Mouse (Mus musculus) embryonic facial prominence, embryonic 14.5 days (tissue): Measurements from ENCODE around the gene Sh2d5. TPM values are rescaled to one million over a fixed set of nuclear protein-coding genes. Genes with fewer than 3 reads are reported as not detected.

Experiments used
- ATAC-seq: fragments of 200-750 bp; cut with Nextera tagmentation; 2 replicates; pipeline ENCODE4 v1.8.0; 2017; ENCODE audit warnings: low read depth, moderate number of reproducible peaks, moderate TSS enrichment
- DNase-seq: peaks from one replicate; pipeline ENCODE4 v3.0.0-alpha.2; 2015; ENCODE audit warnings: low spot score
- H3K27ac ChIP-seq: fragments of 300-500 bp; sonication (generic); replicated peaks from 2 replicates; pipeline ENCODE4 v1.5.1; 2014; ENCODE audit warnings: low read depth, mild to moderate bottlenecking, low read length, moderate library complexity
- H3K27me3 ChIP-seq: fragments of 300-500 bp; sonication (generic); replicated peaks from 2 replicates; pipeline ENCODE4 v1.6.1; 2014; ENCODE audit warnings: low read length; ENCODE audit not compliant: control insufficient read depth, insufficient read depth
- H3K36me3 ChIP-seq: fragments of 300-500 bp; sonication (generic); 2 replicates; pipeline ENCODE4 v1.6.1; 2014; ENCODE audit warnings: low read length, mixed read lengths; ENCODE audit not compliant: control insufficient read depth, insufficient read depth
- H3K4me1 ChIP-seq: fragments of 300-500 bp; sonication (generic); 2 replicates; pipeline ENCODE4 v1.6.1; 2014; ENCODE audit warnings: antibody characterized with exemption, low read length; ENCODE audit not compliant: control insufficient read depth, insufficient read depth
- H3K4me2 ChIP-seq: fragments of 300-500 bp; sonication (generic); 2 replicates; pipeline ENCODE4 v1.6.1; 2014; ENCODE audit warnings: low read depth, mild to moderate bottlenecking, low read length, moderate library complexity, mixed read lengths
- H3K4me3 ChIP-seq: fragments of 300-500 bp; sonication (generic); 2 replicates; pipeline ENCODE4 v1.5.1; 2014; ENCODE audit warnings: low read depth, mild to moderate bottlenecking, low read length
- H3K9ac ChIP-seq: fragments of 300-500 bp; sonication (generic); 2 replicates; pipeline ENCODE4 v1.6.1; 2014; ENCODE audit warnings: low read depth, mild to moderate bottlenecking, low read length, moderate library complexity, mixed read lengths
- H3K9me3 ChIP-seq: fragments of 300-500 bp; sonication (generic); 2 replicates; pipeline ENCODE4 v1.6.1; 2016; ENCODE audit warnings: low read length; ENCODE audit not compliant: control insufficient read depth
- WGBS: fragments of 180-500 bp; shearing (Covaris S2); extraction: QIAGEN DNeasy Blood & Tissue Kit; methylation state at CpG from one replicate; pipeline ENCODE4 v1.1.7; 2014; 5-methylcytosine and 5-hydroxymethylcytosine counted together
- polyA plus RNA-seq: library from polyadenylated mRNA; unstranded; fragments of >200 nt; fragmentation: Nextera tagmentation; extraction: Ambion mirVana; gene quantifications from 2 replicates; pipeline ENCODE4 v1.2.1, GENCODE M21; 2014

Sh2d5 gene
- polyA plus RNA-seq, 1 experiment from 2014 or later: 0.35 TPM

- 68% methylated on average over 6 of the region's 7 CpGs for WGBS
- ATAC-seq: no peak
- Histone ChIP-seq H3K36me3 (no peaks in the 10 kb centered on the region), H3K27ac (no peak overlapping the region), H3K4me1 (no peaks in the 10 kb centered on the region), H3K4me2 (no peak overlapping the region), H3K9me3 (no peaks in the 10 kb centered on the region), H3K4me3 (no peak overlapping the region), H3K9ac (no peak overlapping the region), H3K27me3 (no peaks in the 10 kb centered on the region)
- no peak for DNase-seq
These were observed 28.1 kb downstream of the Sh2d5 start for GRCm38 (mm10) chr4:138278346-138278745.

GRCm38 (mm10) chr4:138282834-138283233 is 32.6 kb downstream of the Sh2d5 start:
- no peak overlapping the region for H3K27ac ChIP-seq
- H3K4me2 ChIP-seq: no peak overlapping the region
- no peaks in the 10 kb centered on the region for H3K36me3 ChIP-seq
- DNase-seq (peak; percentile 83), ATAC-seq (peak; percentile 51)
- no peaks in the 10 kb centered on the region for H3K4me1 ChIP-seq
- H3K9me3 ChIP-seq: no peaks in the 10 kb centered on the region
- H3K4me3 ChIP-seq: no peak overlapping the region
- H3K9ac ChIP-seq: no peak overlapping the region
- H3K27me3 ChIP-seq: no peaks in the 10 kb centered on the region
- WGBS: 32% methylated on average over 4 of the region's 4 CpGs

GRCm38 (mm10) chr4:138286411-138286810 is 36.2 kb downstream of the Sh2d5 start:
- WGBS: 86% methylated on average over 12 of the region's 12 CpGs
- no peak for ATAC-seq
- H3K9ac ChIP-seq: no peak overlapping the region
- no peak for DNase-seq
- H3K4me1 ChIP-seq: no peaks in the 10 kb centered on the region
- H3K36me3 ChIP-seq: no peaks in the 10 kb centered on the region
- no peak overlapping the region for H3K4me2 ChIP-seq
- no peak overlapping the region for H3K4me3 ChIP-seq
- H3K27me3 ChIP-seq: no peaks in the 10 kb centered on the region
- H3K27ac ChIP-seq: no peak overlapping the region
- H3K9me3 ChIP-seq: no peaks in the 10 kb centered on the region

- no peaks in the 10 kb centered on the region for H3K36me3 ChIP-seq
- no peak overlapping the region for H3K4me2 ChIP-seq
- H3K4me1 ChIP-seq: no peaks in the 10 kb centered on the region
- no peaks in the 10 kb centered on the region for H3K9me3 ChIP-seq
- ATAC-seq (no peak), DNase-seq (no peak)
- WGBS: 82% methylated on average over 7 of the region's 7 CpGs
- H3K27me3 ChIP-seq: no peaks in the 10 kb centered on the region
- H3K4me3 ChIP-seq: no peak overlapping the region
- H3K27ac ChIP-seq: no peak overlapping the region
- H3K9ac ChIP-seq: no peak overlapping the region
These were observed 38.5 kb downstream of the Sh2d5 start for GRCm38 (mm10) chr4:138288691-138289090.

- no peak overlapping the region for H3K4me3 ChIP-seq
- H3K4me1 ChIP-seq: no peaks in the 10 kb centered on the region
- no peak for ATAC-seq
- DNase-seq: no peak
- H3K9ac ChIP-seq: no peak overlapping the region
- H3K27ac ChIP-seq: no peak overlapping the region
- 89% methylated on average over 13 of the region's 13 CpGs for WGBS
- no peaks in the 10 kb centered on the region for H3K36me3 ChIP-seq
- H3K4me2 ChIP-seq: no peak overlapping the region
- H3K9me3 ChIP-seq: no peaks in the 10 kb centered on the region
- no peaks in the 10 kb centered on the region for H3K27me3 ChIP-seq
These were observed 41.8 kb downstream of the Sh2d5 start for GRCm38 (mm10) chr4:138292028-138292427.

GRCm38 (mm10) chr4:138293261-138293948 is 43.2 kb downstream of the Sh2d5 start:
- peak; percentile 20 for DNase-seq
- Histone ChIP-seq H3K36me3 (no peaks in the 10 kb centered on the region), H3K4me1 (no peaks in the 10 kb centered on the region), H3K9me3 (no peaks in the 10 kb centered on the region), H3K4me2 (no peak overlapping the region), H3K4me3 (no peak overlapping the region), H3K27me3 (no peaks in the 10 kb centered on the region), H3K9ac (no peak overlapping the region), H3K27ac (no peak overlapping the region)
- ATAC-seq: peak; percentile 82; the same call in 1 of the 2 replicates
- 76% methylated on average over 18 of the region's 18 CpGs for WGBS

GRCm38 (mm10) chr4:138293949-138294550 is 43.8 kb downstream of the Sh2d5 start:
- ATAC-seq: no peak

GRCm38 (mm10) chr4:138301271-138301780 is 51.1 kb downstream of the Sh2d5 start:
- Histone ChIP-seq H3K4me3 (no peak overlapping the region), H3K27ac (no peak overlapping the region), H3K4me1 (peaks cover 8% of the 10 kb centered on the region), H3K36me3 (no peaks in the 10 kb centered on the region), H3K9ac (no peak overlapping the region), H3K27me3 (no peaks in the 10 kb centered on the region), H3K4me2 (no peak overlapping the region), H3K9me3 (no peaks in the 10 kb centered on the region)
- DNase-seq (no peak), ATAC-seq (no peak)
- WGBS: 82% methylated on average over 10 of the region's 10 CpGs

More at GRCm38 (mm10) chr4:138293949-138294550, 43.8 kb downstream of the Sh2d5 start:
- H3K4me1 ChIP-seq: no peaks in the 10 kb centered on the region
- no peak overlapping the region for H3K4me2 ChIP-seq
- H3K9me3 ChIP-seq: no peaks in the 10 kb centered on the region
- H3K27me3 ChIP-seq: no peaks in the 10 kb centered on the region
- WGBS: 84% methylated on average over 7 of the region's 14 CpGs
- no peak overlapping the region for H3K9ac ChIP-seq
- no peak overlapping the region for H3K4me3 ChIP-seq
- no peaks in the 10 kb centered on the region for H3K36me3 ChIP-seq
- no peak for DNase-seq
- H3K27ac ChIP-seq: no peak overlapping the region
